Mouse (Mus musculus) spleen, postnatal 10 days (tissue): ENCODE measurements at regions not wholly inside any gene's neighbourhood (a gene's known extent, or its start where the extent isn't known, plus 50 kb on each side); places are given as distances from the start of the nearest gene placed in this dataset.
"Not testable (repeated sequence)": the region's sequence is repeated elsewhere in the genome, so short reads cannot be mapped to it uniquely, and the experiment has no call there.

Source experiments
- DNase-seq, 2 experiments: peaks; one replicate each; pipeline ENCODE4 v3.0.0; 2021 to 2022; ENCODE audit warnings: low spot score in 2 of 2

- DNase-seq: no peak
These were observed 237.0 kb upstream of the Gm37988 start for GRCm38 (mm10) chr1:4570730-4571129.

GRCm38 (mm10) chr1:4571299-4572202 lies 236.1 kb upstream of the Gm37988 start:
- peak; percentile 6 to 31 for DNase-seq

- no peak for DNase-seq
These were observed 235.4 kb upstream of the Gm37988 start for GRCm38 (mm10) chr1:4572311-4572710.

DNA sequence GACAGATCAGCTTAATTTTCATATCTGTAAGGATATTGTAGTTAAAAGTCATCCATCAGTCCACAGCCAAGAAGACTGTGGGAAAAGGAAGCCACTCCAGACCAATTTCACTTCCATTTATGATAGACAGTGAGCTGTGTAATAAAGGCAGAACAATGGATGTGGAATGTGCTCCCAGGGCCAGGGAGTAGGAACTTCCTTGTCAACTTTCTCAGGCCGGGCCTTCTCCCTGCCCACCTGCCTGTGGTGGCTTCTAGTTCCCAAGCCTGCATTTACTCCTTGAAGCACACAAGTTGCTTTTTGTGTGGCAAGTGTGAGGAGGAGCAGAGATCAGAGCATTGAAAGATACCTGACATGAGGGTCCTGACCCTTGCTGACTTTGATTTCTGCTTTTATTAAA lies 233.6 kb upstream of the Gm37988 start:
- no peak for DNase-seq

DNA sequence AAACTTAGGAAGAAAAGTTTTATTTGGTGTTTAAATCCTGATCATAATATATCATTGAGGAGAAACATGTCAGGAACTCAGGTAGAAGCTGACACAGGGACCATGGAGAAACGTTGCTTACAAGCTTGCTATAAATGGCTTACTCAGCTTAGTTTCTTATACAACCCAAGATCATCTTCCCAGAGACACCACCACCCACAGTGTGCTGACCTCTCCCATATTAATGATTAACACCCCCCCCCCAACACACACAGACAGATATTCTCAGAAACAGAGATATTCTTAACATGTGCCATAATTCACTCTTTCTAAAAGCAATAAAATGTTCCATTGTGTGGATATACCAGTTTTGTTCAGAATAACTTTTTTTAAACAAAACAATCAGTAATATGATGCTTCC lies 230.7 kb upstream of the Gm37988 start:
- no peak for DNase-seq

DNA sequence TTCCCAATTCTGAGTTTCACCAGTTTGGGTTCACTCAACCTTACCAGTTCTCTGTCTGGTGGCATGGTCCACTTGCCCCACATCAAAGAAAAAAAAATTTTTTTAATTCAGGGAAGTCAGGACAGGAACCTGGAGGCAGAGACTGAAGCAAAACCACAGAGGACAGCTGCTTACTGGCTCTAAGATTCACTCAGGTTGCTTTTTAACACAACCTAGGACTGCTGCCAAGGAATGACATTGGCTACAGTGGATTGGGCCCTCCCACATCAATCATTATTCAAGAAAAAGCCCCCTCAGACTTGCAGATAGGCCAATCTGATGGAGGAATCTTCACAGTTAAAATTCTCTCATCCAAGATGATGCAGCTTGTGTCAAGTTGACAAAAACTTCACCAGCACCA lies 225.2 kb upstream of the Gm37988 start:
- DNase-seq: no peak

- DNase-seq: no peak
These were observed 209.8 kb upstream of the Gm37988 start for GRCm38 (mm10) chr1:4597856-4598255.

DNA sequence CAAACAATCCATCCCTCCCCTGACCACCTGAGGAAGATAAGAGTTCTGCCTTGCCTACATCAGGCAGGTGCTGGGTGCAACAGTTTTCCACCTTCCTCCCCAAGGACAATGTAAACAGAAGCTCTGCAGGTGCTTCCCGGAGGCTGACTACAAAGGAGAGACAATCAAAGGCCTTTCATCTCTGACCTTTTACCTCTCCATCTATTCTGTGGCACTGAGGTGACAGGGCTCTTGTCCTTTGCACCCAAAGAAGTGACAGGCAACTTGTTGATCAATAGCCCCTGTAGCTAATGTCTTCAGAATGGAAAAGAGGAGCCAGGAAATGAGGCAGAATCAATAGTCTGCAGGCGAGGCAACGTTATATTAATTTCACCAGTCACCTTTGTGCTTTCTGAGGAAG lies 209.3 kb upstream of the Gm37988 start:
- no peak for DNase-seq

- no peak for DNase-seq
These were observed 205.3 kb upstream of the Gm37988 start for GRCm38 (mm10) chr1:4602386-4602785.

GRCm38 (mm10) chr1:4608824-4609223 lies 198.9 kb upstream of the Gm37988 start:
- no peak for DNase-seq

DNA sequence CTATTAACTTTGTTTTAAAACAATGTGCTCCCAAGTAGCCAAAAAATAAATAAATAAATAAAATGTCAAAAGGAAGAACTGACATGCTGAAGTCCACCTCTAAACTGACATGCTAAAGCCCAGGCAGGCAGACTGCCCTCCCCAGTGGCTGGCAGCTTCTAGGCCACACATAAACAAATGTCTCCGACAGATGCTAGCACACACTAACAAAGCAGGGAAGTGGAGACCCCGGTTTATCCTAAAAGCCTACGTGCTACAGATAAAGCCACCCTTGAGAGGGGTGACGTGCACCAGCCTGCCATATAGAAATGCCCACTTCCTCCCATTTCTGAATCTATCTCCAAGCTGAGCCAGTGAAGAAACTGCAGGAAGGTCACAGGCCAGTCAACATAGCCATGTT lies 194.4 kb upstream of the Gm37988 start:
- DNase-seq: no peak

- DNase-seq: no peak
These were observed 192.4 kb upstream of the Gm37988 start for GRCm38 (mm10) chr1:4615286-4615685.

GRCm38 (mm10) chr1:4617479-4617878 lies 190.2 kb upstream of the Gm37988 start:
- DNase-seq: no peak

- DNase-seq: no peak
These were observed 185.3 kb upstream of the Gm37988 start for GRCm38 (mm10) chr1:4622408-4622807.

- peak in 1 of 2 experiments; percentile 18 for DNase-seq
These were observed 184.4 kb upstream of the Gm37988 start for GRCm38 (mm10) chr1:4623268-4623667.

DNA sequence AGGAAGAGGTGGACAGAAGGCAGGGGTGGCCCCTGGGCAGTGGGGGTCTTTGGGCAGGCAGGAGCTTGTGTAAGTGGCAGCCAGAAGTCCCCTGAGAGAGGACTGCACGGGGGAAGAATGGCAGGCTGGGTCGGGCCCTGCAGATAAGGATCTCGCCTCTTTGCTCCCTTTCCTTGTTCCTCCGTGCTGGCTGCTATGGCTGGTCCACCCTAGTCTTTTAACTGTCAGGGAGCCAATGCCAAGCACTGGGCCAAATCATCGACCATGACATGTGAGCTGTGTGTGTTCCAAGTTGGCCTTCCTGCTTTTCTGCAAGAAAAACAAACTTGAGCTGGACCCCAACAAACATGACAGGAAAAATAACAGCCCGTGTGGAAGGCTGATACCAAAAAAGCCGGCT lies 153.8 kb upstream of the Gm37988 start:
- no peak for DNase-seq

GRCm38 (mm10) chr1:4655252-4655651 lies 152.4 kb upstream of the Gm37988 start:
- no peak for DNase-seq

DNA sequence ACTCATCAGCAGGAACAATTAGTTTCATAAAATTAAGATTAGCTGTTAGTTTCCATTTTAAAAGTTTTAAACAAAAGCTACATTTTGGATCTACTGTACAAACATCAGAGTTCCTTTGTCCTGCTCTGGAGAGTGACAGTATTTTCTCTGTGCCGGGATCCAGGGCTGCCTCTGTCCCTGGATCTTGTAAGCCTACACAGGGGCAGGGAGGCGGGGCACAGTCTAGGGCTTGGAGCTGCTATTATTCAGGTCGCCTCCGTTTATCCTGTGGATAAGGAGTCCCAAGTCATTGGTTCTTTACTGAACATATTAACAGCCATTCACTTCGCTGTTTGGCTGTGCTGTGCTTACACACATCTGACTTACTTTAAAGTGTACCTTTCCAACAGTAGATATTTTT lies 150.8 kb upstream of the Gm37988 start:
- DNase-seq: no peak

- DNase-seq: not testable (repeated sequence)
These were observed 147.6 kb upstream of the Gm37988 start for GRCm38 (mm10) chr1:4660081-4660480.

- DNase-seq: not testable (repeated sequence)
These were observed 147.1 kb upstream of the Gm37988 start for GRCm38 (mm10) chr1:4660616-4661015.

- no peak for DNase-seq
These were observed 145.9 kb upstream of the Gm37988 start for GRCm38 (mm10) chr1:4661761-4662160.

DNA sequence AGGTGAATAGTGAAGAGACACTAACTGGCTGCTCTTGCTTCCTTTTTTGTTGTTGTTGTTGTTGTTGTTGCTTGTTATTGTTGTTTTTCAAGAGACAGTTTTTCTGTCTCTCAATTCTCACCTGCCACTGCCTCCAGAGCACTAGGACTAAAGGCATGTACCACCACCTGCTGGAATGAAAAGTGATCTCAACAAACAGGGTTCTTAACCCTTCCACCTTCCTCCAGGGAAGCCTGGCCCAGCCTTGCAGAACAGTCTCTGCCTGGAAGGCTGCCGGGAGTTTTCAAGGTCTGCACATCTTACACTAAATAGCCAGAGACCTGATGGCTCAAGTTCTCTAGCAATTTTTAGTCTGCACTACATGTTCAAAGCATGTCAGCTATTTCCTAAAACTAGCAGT lies 138.0 kb upstream of the Gm37988 start:
- no peak for DNase-seq

DNA sequence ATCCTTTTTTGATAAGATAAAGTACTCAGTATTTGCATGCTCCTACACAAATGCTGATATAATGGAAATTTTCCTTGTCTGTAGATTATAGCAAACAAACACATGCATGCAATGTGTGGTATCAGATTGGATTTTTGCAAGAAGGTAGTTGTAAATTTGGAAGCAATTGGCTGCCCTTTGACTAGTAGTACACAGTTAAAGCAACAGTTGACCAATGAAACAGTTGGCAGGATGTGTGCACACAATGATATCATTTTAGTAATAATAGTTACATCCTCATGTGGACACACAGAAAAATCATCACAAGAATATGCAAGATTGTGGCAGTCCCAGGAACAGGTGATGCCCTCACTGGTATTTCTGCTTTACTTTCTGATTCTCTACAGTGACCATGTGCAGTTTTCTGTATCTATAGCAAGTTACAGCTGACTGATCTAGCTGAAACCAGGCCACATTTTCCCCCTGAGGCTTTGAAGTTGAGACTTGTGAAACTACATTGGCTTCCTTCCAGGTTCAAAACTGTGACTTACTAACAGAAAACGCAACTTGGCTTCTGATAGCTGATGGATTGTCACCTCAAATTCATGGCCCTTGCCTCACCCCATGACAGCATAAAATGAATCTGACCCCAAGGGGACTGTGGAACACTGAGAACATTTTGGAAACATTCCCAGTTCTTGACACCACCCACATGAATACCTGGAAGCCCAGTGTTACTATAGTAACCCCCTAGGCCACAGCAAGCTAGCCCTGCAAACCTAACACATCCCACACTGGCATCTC lies 136.3 kb upstream of the Gm37988 start:
- DNase-seq: no peak
